Mouse (Mus musculus): ENCODE results near the gene Tmem95.

GRCm38 (mm10) chr11:69836703-69837576, 40.9 kb downstream of the Tmem95 start:
- TF ChIP-seq POLR2A (IDR thresholded peaks at IDR 0.05; ENCODE audit: insufficient read depth, low read depth, low read length) (no peak), CTCF (IDR thresholded peaks at IDR 0.05; ENCODE audit: insufficient read depth, low read depth, low read length) (no peak)

All from olfactory bulb, adult 2 months (tissue).